Mouse (Mus musculus) hindbrain, embryonic 12.5 days (tissue): ENCODE results near the gene Fam19a5. TPM values are rescaled to one million over a fixed set of nuclear protein-coding genes. Genes with fewer than 3 reads are reported as not detected.

ENCODE experiments used
- ATAC-seq: fragments of 200-750 bp; cut with Nextera tagmentation; 2 replicates; pipeline ENCODE4 v1.8.0; 2017; ENCODE audit warnings: moderate TSS enrichment; ENCODE audit not compliant: low FRiP score
- H3K27ac ChIP-seq: fragments of 300-500 bp; sonication (generic); 2 replicates; pipeline ENCODE4 v1.5.1; 2016; ENCODE audit warnings: mild to moderate bottlenecking
- H3K27me3 ChIP-seq: fragments of 300-500 bp; sonication (generic); 2 replicates; pipeline ENCODE4 v1.6.1; 2016; ENCODE audit warnings: mild to moderate bottlenecking
- H3K36me3 ChIP-seq: fragments of 300-500 bp; sonication (generic); 2 replicates; pipeline ENCODE4 v1.6.1; 2016; ENCODE audit warnings: mild to moderate bottlenecking
- H3K4me1 ChIP-seq: fragments of 300-500 bp; sonication (generic); 2 replicates; pipeline ENCODE4 v1.6.1; 2016
- H3K4me2 ChIP-seq: fragments of 300-500 bp; sonication (generic); replicated peaks from 2 replicates; pipeline ENCODE4 v1.6.1; 2016; ENCODE audit warnings: mild to moderate bottlenecking
- H3K4me3 ChIP-seq: fragments of 300-500 bp; sonication (generic); 2 replicates; pipeline ENCODE4 v1.5.1; 2016; ENCODE audit warnings: mild to moderate bottlenecking
- H3K9ac ChIP-seq: fragments of 300-500 bp; sonication (generic); 2 replicates; pipeline ENCODE4 v1.6.1; 2016; ENCODE audit warnings: mild to moderate bottlenecking, moderate library complexity
- H3K9me3 ChIP-seq: fragments of 300-500 bp; sonication (generic); replicated peaks from 2 replicates; pipeline ENCODE4 v1.6.1; 2016; ENCODE audit warnings: mild to moderate bottlenecking
- WGBS: fragments of 180-500 bp; shearing (Covaris S2); methylation state at CpG from one replicate; pipeline ENCODE4 v1.1.7; 2016; 5-methylcytosine and 5-hydroxymethylcytosine counted together
- polyA plus RNA-seq: library from polyadenylated mRNA; unstranded; fragments of >200 nt; fragmentation: Nextera tagmentation; extraction: Ambion mirVana; gene quantifications from 2 replicates; pipeline ENCODE4 v1.2.1, GENCODE M21; 2016

Gene Fam19a5
- polyA plus RNA-seq, 1 experiment from 2014 or later, result 13.6 TPM

GRCm38 (mm10) chr15:87715037-87715676 lies 171.1 kb downstream of the Fam19a5 start:
- peak; percentile 46; the same call in 1 of the 2 replicates for ATAC-seq
- H3K4me3 ChIP-seq, result no peak overlapping the region
- no peak overlapping the region for H3K9ac ChIP-seq
- H3K4me2 ChIP-seq, result no peak overlapping the region
- H3K9me3 ChIP-seq, result no peaks in the 10 kb centered on the region
- WGBS, result 50% methylated on average over 9 of the region's 9 CpGs
- no peaks in the 10 kb centered on the region for H3K27me3 ChIP-seq
- peaks cover 29% of the 10 kb centered on the region for H3K4me1 ChIP-seq
- H3K27ac ChIP-seq, result peak overlapping the region; percentile 30
- peaks cover 3% of the 10 kb centered on the region; the same call in 1 of the 2 replicates for H3K36me3 ChIP-seq

GRCm38 (mm10) chr15:87717056-87717455 lies 173.0 kb downstream of the Fam19a5 start:
- Histone ChIP-seq H3K36me3 (peaks cover 16% of the 10 kb centered on the region; the same call in 1 of the 2 replicates), H3K27ac (no peak overlapping the region), H3K27me3 (no peaks in the 10 kb centered on the region), H3K4me2 (no peak overlapping the region), H3K9me3 (no peaks in the 10 kb centered on the region), H3K4me1 (peaks cover 22% of the 10 kb centered on the region), H3K9ac (no peak overlapping the region), H3K4me3 (no peak overlapping the region)
- no peak for ATAC-seq
- 56% methylated on average over 5 of the region's 5 CpGs for WGBS

GRCm38 (mm10) chr15:87723455-87723986 lies 179.4 kb downstream of the Fam19a5 start:
- ATAC-seq, result 0 out of 2 replicates have a peak, but pooled peaks have one; percentile 27
- no peak overlapping the region for H3K9ac ChIP-seq
- peaks cover 22% of the 10 kb centered on the region for H3K4me1 ChIP-seq
- H3K4me3 ChIP-seq, result no peak overlapping the region
- peaks cover 16% of the 10 kb centered on the region; the same call in 1 of the 2 replicates for H3K36me3 ChIP-seq
- no peaks in the 10 kb centered on the region for H3K9me3 ChIP-seq
- no peak overlapping the region for H3K4me2 ChIP-seq
- H3K27ac ChIP-seq, result no peak overlapping the region
- H3K27me3 ChIP-seq, result no peaks in the 10 kb centered on the region
- WGBS, result 61% methylated on average over 5 of the region's 5 CpGs

DNA sequence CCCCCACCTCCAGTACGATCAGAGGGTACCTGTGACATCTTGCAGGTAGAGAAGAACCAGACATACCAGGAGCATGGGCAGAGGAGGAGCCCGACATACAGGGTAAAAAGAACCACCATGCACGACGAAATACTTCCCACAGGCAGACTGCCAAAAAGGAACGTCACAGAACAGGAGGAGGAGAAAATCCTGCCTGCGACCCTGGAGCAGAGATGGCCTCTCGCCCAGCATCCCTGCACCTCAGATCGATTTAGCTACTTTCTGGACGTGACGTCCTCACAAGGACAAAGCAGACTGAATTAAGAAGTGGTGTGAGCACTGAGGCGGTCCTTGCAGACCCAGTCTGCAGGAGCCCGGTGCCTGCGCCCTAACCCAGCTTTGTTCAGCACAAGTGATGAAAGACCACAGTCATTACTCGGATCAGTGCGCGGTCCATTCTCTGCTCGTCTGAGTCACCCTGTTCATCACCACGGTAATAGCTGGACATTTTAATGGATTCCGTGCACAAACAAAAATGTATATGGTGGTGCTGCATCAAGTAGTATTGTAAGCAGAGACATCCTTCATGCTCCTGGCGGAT lies 182.6 kb downstream of the Fam19a5 start:
- Histone ChIP-seq H3K9ac (no peak overlapping the region), H3K4me2 (no peak overlapping the region), H3K36me3 (no peaks in the 10 kb centered on the region), H3K27ac (0 out of 2 replicates have a peak overlapping the region, but pooled peaks have one; percentile 17), H3K4me3 (no peak overlapping the region), H3K9me3 (no peaks in the 10 kb centered on the region), H3K4me1 (peaks cover 22% of the 10 kb centered on the region), H3K27me3 (no peaks in the 10 kb centered on the region)
- 63% methylated on average over 20 of the region's 20 CpGs for WGBS
- ATAC-seq, result no peak; the same call in 1 of the 2 replicates

DNA sequence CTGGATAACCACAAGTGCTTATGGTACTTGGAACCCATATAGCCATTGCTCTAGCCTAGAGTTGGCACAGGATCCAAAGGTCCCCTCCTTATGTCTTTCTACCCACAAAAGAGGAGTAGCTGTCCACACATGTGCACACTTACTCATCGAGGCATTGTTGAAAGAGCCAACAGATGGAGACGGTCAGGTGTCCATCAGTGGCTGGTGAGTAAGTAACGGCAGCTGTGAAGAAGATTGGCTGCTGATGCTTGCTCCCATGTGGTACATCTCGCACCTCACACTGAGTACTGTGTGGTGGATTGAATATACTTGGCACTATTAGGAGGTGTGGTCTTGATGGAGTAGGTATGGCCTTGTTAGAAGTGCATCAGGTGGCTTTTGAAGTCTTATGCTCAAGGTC lies 192.2 kb downstream of the Fam19a5 start:
- no peak overlapping the region for H3K27ac ChIP-seq
- H3K4me1 ChIP-seq, result no peaks in the 10 kb centered on the region
- H3K27me3 ChIP-seq, result no peaks in the 10 kb centered on the region
- H3K36me3 ChIP-seq, result 0 out of 2 replicates have a peak, but pooled peaks cover 4% of the 10 kb centered on the region
- no peaks in the 10 kb centered on the region for H3K9me3 ChIP-seq
- no peak overlapping the region for H3K4me2 ChIP-seq
- ATAC-seq, result no peak
- WGBS, result 92% methylated on average over 4 of the region's 4 CpGs
- H3K9ac ChIP-seq, result no peak overlapping the region
- H3K4me3 ChIP-seq, result no peak overlapping the region

DNA sequence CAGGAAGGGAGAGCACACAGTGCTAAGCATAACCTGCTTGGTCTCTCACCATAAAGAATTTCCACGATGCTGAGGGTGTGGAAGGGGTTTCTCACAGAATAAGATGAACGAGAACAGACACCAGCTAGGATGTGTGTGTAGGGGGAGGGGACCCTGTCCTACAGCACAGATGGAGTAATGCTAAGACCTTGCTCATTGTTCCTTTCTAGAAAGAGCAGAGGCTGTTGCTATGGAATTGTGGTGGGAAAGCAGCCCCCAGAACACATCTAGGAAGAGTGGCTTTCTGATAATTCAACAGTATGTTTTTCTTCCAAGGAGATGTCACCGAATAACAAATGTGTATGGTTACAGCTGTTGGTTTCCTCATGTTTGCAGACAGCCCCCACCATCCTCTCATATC lies 211.4 kb downstream of the Fam19a5 start:
- ATAC-seq, result no peak
- 83% methylated on average over 3 of the region's 3 CpGs for WGBS
- no peaks in the 10 kb centered on the region for H3K9me3 ChIP-seq

DNA sequence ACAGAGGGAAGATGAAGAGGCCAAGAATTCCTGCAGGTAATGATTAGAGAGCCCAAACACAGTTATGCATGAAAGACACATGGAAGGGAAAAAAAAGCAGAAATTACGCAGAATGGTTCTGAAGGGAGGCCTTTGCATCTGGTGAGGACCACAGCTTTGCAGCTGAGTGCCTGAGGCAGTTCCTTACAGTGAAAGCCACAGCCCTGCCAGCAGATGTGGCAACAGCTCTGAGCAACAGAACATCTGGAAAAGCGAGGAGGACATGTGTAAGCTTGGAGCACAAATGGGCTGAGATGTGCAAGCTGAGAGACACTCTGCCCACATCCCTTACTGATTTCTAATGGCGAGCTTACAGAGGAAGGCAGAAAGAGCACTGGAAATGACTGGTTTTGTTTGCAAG lies 221.8 kb downstream of the Fam19a5 start:
- 93% methylated on average over 3 of the region's 3 CpGs for WGBS
- H3K9ac ChIP-seq, result no peak overlapping the region
- H3K4me2 ChIP-seq, result no peak overlapping the region
- H3K9me3 ChIP-seq, result peaks cover 7% of the 10 kb centered on the region; the same call in 1 of the 2 replicates
- no peaks in the 10 kb centered on the region for H3K27me3 ChIP-seq
- H3K36me3 ChIP-seq, result no peaks in the 10 kb centered on the region
- no peak overlapping the region for H3K4me3 ChIP-seq
- no peaks in the 10 kb centered on the region for H3K4me1 ChIP-seq
- no peak overlapping the region for H3K27ac ChIP-seq
- ATAC-seq, result no peak

More for the DNA sequence above, 211.4 kb downstream of the Fam19a5 start:
- Histone ChIP-seq H3K9ac (no peak overlapping the region), H3K27me3 (no peaks in the 10 kb centered on the region), H3K36me3 (0 out of 2 replicates have a peak, but pooled peaks cover 6% of the 10 kb centered on the region), H3K4me2 (no peak overlapping the region), H3K4me1 (no peaks in the 10 kb centered on the region), H3K27ac (no peak overlapping the region), H3K4me3 (no peak overlapping the region)

DNA sequence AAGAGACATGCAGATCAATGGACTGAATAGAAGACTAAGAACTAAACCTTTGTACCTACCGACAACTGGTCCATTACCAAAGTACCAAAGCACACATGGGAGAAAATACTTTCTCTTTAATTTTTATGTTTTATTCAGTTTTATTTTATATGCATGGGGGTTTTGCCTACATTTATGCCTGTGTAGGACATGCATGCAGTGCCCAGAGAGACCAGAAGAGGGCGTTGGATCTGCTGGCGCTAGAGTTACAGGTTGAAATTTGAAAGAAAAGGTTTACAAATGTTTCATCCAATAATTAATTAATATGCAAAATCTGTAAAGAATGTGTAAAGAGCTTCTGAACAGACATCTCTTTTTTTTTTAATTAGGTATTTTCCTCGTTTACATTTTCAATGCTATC lies 229.9 kb downstream of the Fam19a5 start:
- no peak overlapping the region for H3K4me3 ChIP-seq
- ATAC-seq, result no peak
- no peaks in the 10 kb centered on the region for H3K27me3 ChIP-seq
- H3K4me2 ChIP-seq, result no peak overlapping the region
- H3K9me3 ChIP-seq, result 0 out of 2 replicates have a peak, but pooled peaks cover under 1% of the 10 kb centered on the region
- no peak overlapping the region for H3K9ac ChIP-seq
- H3K4me1 ChIP-seq, result no peaks in the 10 kb centered on the region
- H3K27ac ChIP-seq, result no peak overlapping the region
- no peaks in the 10 kb centered on the region for H3K36me3 ChIP-seq
- 64% methylated on average over 4 of the region's 4 CpGs for WGBS

- 79% methylated on average over 2 of the region's 2 CpGs for WGBS
- no peak for ATAC-seq
- no peak overlapping the region for H3K27ac ChIP-seq
- H3K9ac ChIP-seq, result no peak overlapping the region
- no peaks in the 10 kb centered on the region for H3K27me3 ChIP-seq
- no peaks in the 10 kb centered on the region; the same call in 1 of the 2 replicates for H3K4me1 ChIP-seq
- no peak overlapping the region for H3K4me3 ChIP-seq
- no peaks in the 10 kb centered on the region for H3K9me3 ChIP-seq
- H3K36me3 ChIP-seq, result no peaks in the 10 kb centered on the region
- H3K4me2 ChIP-seq, result no peak overlapping the region
Observed at GRCm38 (mm10) chr15:87783331-87783730, 239.2 kb downstream of the Fam19a5 start.

- Histone ChIP-seq H3K9me3 (no peaks in the 10 kb centered on the region), H3K27me3 (no peaks in the 10 kb centered on the region), H3K36me3 (no peaks in the 10 kb centered on the region), H3K4me2 (no peak overlapping the region), H3K27ac (no peak overlapping the region), H3K4me3 (no peak overlapping the region), H3K9ac (no peak overlapping the region), H3K4me1 (no peaks in the 10 kb centered on the region; the same call in 1 of the 2 replicates)
- WGBS, result 76% methylated on average over 4 of the region's 4 CpGs
- ATAC-seq, result no peak
Observed at GRCm38 (mm10) chr15:87789671-87790070, 245.6 kb downstream of the Fam19a5 start.

DNA sequence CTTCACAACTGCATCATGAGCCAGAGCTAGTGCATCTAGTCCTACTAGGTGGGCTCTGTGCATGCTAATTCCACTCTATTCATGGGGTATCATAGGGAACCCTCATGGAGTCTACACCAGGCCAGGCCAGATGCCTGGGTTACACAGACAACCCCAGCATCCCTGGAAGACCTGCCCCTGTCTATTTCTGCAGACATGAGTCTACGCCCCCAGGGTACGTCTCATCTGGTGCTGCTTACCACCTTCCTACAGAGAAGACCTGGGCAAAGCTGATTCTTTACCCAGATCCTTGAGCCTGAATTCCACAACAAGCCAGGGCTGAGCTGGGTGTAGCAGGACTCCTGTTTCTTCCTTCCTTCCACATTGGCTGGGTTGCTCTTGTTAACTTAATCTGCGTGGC lies 249.6 kb downstream of the Fam19a5 start:
- H3K4me3 ChIP-seq, result no peak overlapping the region

GRCm38 (mm10) chr15:87796571-87796970 lies 252.5 kb downstream of the Fam19a5 start:
- ATAC-seq, result no peak
- Histone ChIP-seq H3K27me3 (no peaks in the 10 kb centered on the region; the same call in 1 of the 2 replicates), H3K36me3 (no peaks in the 10 kb centered on the region), H3K27ac (no peak overlapping the region), H3K4me2 (no peak overlapping the region), H3K4me1 (no peaks in the 10 kb centered on the region; the same call in 1 of the 2 replicates), H3K9ac (no peak overlapping the region), H3K9me3 (no peaks in the 10 kb centered on the region), H3K4me3 (no peak overlapping the region)
- 80% methylated on average over 3 of the region's 3 CpGs for WGBS

More for the DNA sequence above, 249.6 kb downstream of the Fam19a5 start:
- Histone ChIP-seq H3K9ac (no peak overlapping the region), H3K9me3 (no peaks in the 10 kb centered on the region), H3K4me1 (no peaks in the 10 kb centered on the region; the same call in 1 of the 2 replicates), H3K27ac (no peak overlapping the region), H3K27me3 (no peaks in the 10 kb centered on the region; the same call in 1 of the 2 replicates), H3K36me3 (no peaks in the 10 kb centered on the region), H3K4me2 (no peak overlapping the region)
- WGBS, result 86% methylated on average over 3 of the region's 3 CpGs
- no peak for ATAC-seq
